Mouse (Mus musculus) liver, embryonic 12.5 days (tissue): ENCODE data around the gene Lgi4. TPM values are rescaled to one million over a fixed set of nuclear protein-coding genes. Genes with fewer than 3 reads are reported as not detected.

Experiments used
- ATAC-seq: fragments of 200-750 bp; cut with Nextera tagmentation; 2 replicates; pipeline ENCODE4 v1.8.0; 2017; ENCODE audit warnings: moderate number of reproducible peaks, mild to moderate bottlenecking, moderate library complexity
- H3K27ac ChIP-seq: fragments of 300-500 bp; sonication (generic); 2 replicates; pipeline ENCODE4 v1.5.1; 2016; ENCODE audit warnings: mild to moderate bottlenecking
- H3K27me3 ChIP-seq: fragments of 300-500 bp; sonication (generic); replicated peaks from 2 replicates; pipeline ENCODE4 v1.6.1; 2016; ENCODE audit warnings: mild to moderate bottlenecking, moderate library complexity
- H3K36me3 ChIP-seq: fragments of 300-500 bp; sonication (generic); 2 replicates; pipeline ENCODE4 v1.6.1; 2016; ENCODE audit warnings: mild to moderate bottlenecking, moderate library complexity
- H3K4me1 ChIP-seq: fragments of 300-500 bp; sonication (generic); 2 replicates; pipeline ENCODE4 v1.6.1; 2016
- H3K4me2 ChIP-seq: fragments of 300-500 bp; sonication (generic); 2 replicates; pipeline ENCODE4 v1.6.1; 2016; ENCODE audit warnings: mild to moderate bottlenecking, moderate library complexity
- H3K4me3 ChIP-seq: fragments of 300-500 bp; sonication (generic); 2 replicates; pipeline ENCODE4 v1.5.1; 2016; ENCODE audit warnings: mild to moderate bottlenecking, moderate library complexity
- H3K9ac ChIP-seq: fragments of 300-500 bp; sonication (generic); 2 replicates; pipeline ENCODE4 v1.6.1; 2016; ENCODE audit warnings: mild to moderate bottlenecking, moderate library complexity
- H3K9me3 ChIP-seq: fragments of 300-500 bp; sonication (generic); replicated peaks from 2 replicates; pipeline ENCODE4 v1.6.1; 2016; ENCODE audit warnings: mild to moderate bottlenecking, moderate library complexity
- WGBS: fragments of 180-500 bp; shearing (Covaris S2); methylation state at CpG from one replicate; pipeline ENCODE4 v1.1.7; 2016; ENCODE audit not compliant: insufficient replicate concordance; 5-methylcytosine and 5-hydroxymethylcytosine counted together
- polyA plus RNA-seq: library from polyadenylated mRNA; unstranded; fragments of >200 nt; fragmentation: Nextera tagmentation; extraction: Ambion mirVana; gene quantifications from 2 replicates; pipeline ENCODE4 v1.2.1, GENCODE M21; 2016

The Lgi4 gene
- 0.06 and 0.19 TPM in 2 replicates for polyA plus RNA-seq

GRCm38 (mm10) chr7:31059108-31059507 is at the start of gene Lgi4:
Gene Lgi4, plus strand, starts transcription at chr7:31059342.
- no peak within 1 kb of the TSS for H3K4me3 ChIP-seq
- ATAC-seq = 0 out of 2 replicates have a peak, but pooled peaks have one; percentile 10
- H3K4me2 ChIP-seq = no peak within 1 kb of the TSS
- no peaks in the 10 kb centered on the region for H3K9me3 ChIP-seq
- H3K9ac ChIP-seq = no peak within 1 kb of the TSS
- peaks cover 6% of the 10 kb centered on the region; the same call in 1 of the 2 replicates for H3K27me3 ChIP-seq
- WGBS = 0% methylated on average over 2 of the region's 2 CpGs
- H3K27ac ChIP-seq = no peak within 1 kb of the TSS
- no peaks in the 10 kb centered on the region for H3K36me3 ChIP-seq
- peaks cover 15% of the 10 kb centered on the region for H3K4me1 ChIP-seq

DNA sequence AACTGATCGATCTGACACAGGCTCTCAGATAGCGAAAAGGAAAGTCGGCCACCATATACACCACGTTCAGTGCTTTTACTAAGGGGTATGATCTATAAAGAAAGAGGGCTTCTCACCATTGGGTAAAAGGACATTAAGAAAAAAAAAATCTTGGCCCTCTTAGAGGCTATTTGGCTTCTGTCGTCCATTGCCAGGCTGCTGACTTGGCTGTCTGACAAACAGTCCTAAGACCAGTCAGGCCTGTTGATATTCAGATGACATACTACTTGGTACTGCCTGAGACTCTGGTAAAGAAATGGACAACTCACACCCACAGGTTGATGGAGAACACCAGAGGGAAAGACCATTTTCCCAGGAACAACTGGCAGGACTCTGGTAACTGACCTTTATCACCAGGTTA is 46.2 kb upstream of the Lgi4 start:
- no peak overlapping the region for H3K27ac ChIP-seq
- no peak overlapping the region for H3K4me3 ChIP-seq
- H3K9ac ChIP-seq = no peak overlapping the region
- H3K4me2 ChIP-seq = no peak overlapping the region
- H3K9me3 ChIP-seq = no peaks in the 10 kb centered on the region
- no peaks in the 10 kb centered on the region for H3K36me3 ChIP-seq
- WGBS = 72% methylated on average over 5 of the region's 5 CpGs
- no peaks in the 10 kb centered on the region for H3K27me3 ChIP-seq
- H3K4me1 ChIP-seq = peaks cover 14% of the 10 kb centered on the region; the same call in 1 of the 2 replicates
- ATAC-seq = no peak

DNA sequence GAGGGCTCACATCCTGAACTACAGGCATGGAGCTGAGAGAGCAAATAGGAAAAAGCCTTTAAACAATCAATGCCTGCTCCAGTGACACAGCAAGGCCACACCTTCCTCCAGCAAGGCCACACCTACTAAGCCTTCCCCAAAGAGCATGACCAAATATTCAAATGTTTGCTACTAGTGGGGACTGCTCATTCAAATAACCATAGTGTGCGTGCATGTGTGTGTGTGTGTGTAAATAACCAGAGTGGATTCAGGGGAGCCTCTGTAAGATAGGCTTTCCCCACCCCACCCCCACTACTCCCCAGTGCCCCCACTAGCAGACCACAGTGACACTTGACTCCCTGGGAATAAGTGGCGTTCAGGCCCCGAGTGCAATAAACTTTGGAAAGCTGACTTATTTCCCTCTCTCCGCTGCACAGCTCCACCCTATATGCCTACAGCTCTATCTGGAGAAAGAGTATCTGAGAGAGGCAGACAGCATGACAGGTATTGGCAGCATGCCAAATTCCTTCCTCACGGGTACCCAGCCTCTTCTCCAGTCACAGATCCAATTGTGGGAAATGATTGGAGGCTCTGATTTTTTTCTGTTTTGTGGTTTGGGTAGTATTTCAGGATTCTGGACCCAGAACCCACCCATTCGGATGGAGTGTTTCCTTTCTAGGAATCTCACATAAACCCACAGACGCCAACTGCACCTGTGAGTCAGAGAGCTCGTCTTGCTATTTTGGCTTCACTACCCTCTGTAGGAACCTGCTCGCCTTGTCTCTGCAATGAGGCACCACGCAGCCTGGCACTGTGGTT is 41.8 kb upstream of the Lgi4 start:
- no peak overlapping the region for H3K9ac ChIP-seq
- no peaks in the 10 kb centered on the region for H3K27me3 ChIP-seq
- no peaks in the 10 kb centered on the region for H3K36me3 ChIP-seq
- H3K9me3 ChIP-seq = no peaks in the 10 kb centered on the region
- H3K4me3 ChIP-seq = no peak overlapping the region
- H3K4me1 ChIP-seq = peaks cover 8% of the 10 kb centered on the region; the same call in 1 of the 2 replicates
- no peak overlapping the region for H3K4me2 ChIP-seq
- ATAC-seq = 0 out of 2 replicates have a peak, but pooled peaks have one; percentile 42
- H3K27ac ChIP-seq = no peak overlapping the region
- WGBS = 56% methylated on average over 10 of the region's 10 CpGs

- Histone ChIP-seq H3K27me3 (no peaks in the 10 kb centered on the region), H3K4me1 (peaks cover 9% of the 10 kb centered on the region; the same call in 1 of the 2 replicates), H3K9ac (no peak overlapping the region), H3K36me3 (no peaks in the 10 kb centered on the region), H3K4me3 (no peak overlapping the region), H3K4me2 (no peak overlapping the region), H3K9me3 (no peaks in the 10 kb centered on the region), H3K27ac (no peak overlapping the region)
- no peak for ATAC-seq
- WGBS = 54% methylated on average over 8 of the region's 8 CpGs
Measured at GRCm38 (mm10) chr7:31028609-31029008, 30.5 kb upstream of the Lgi4 start.

- Histone ChIP-seq H3K4me1 (peaks cover 25% of the 10 kb centered on the region), H3K36me3 (no peaks in the 10 kb centered on the region), H3K27me3 (no peaks in the 10 kb centered on the region), H3K4me2 (no peak overlapping the region), H3K4me3 (no peak overlapping the region), H3K27ac (no peak overlapping the region), H3K9me3 (no peaks in the 10 kb centered on the region), H3K9ac (no peak overlapping the region)
- ATAC-seq = no peak
- WGBS = 49% methylated on average over 2 of the region's 2 CpGs
Measured at GRCm38 (mm10) chr7:31030717-31031116, 28.4 kb upstream of the Lgi4 start.

DNA sequence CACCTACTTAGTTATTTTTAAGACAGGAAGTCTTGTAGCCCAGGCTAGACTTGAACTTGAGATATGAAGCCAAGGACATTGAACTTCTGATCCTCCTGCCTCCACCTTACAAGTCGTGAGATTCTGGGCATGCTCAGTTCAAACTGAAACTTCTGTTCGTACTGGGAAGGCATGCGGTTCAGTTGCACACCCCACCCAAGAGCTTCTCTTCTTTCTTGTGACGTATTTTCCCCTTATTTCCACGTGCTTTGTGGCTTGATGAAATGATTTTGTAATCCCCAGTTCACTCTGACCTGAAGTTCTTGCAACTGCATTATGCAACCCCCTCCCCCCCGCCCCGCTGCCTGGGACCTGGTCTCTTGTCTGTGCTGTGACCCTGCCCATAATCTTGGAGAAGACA is 27.4 kb upstream of the Lgi4 start:
- 47% methylated on average over 7 of the region's 7 CpGs for WGBS
- Histone ChIP-seq H3K4me1 (peaks cover 25% of the 10 kb centered on the region), H3K9me3 (no peaks in the 10 kb centered on the region), H3K27me3 (no peaks in the 10 kb centered on the region), H3K9ac (no peak overlapping the region), H3K36me3 (no peaks in the 10 kb centered on the region), H3K27ac (no peak overlapping the region), H3K4me3 (no peak overlapping the region), H3K4me2 (no peak overlapping the region)
- ATAC-seq = no peak

- H3K4me1 ChIP-seq = peaks cover 25% of the 10 kb centered on the region
- H3K4me3 ChIP-seq = no peak overlapping the region
- no peaks in the 10 kb centered on the region for H3K27me3 ChIP-seq
- WGBS = 32% methylated on average over 9 of the region's 9 CpGs
- no peak overlapping the region for H3K9ac ChIP-seq
- ATAC-seq = peak; percentile 36; the same call in 1 of the 2 replicates
- peak overlapping the region; percentile 25; the same call in 1 of the 2 replicates for H3K27ac ChIP-seq
- no peaks in the 10 kb centered on the region for H3K36me3 ChIP-seq
- no peaks in the 10 kb centered on the region for H3K9me3 ChIP-seq
- no peak overlapping the region for H3K4me2 ChIP-seq
Measured at GRCm38 (mm10) chr7:31033409-31034165, 25.6 kb upstream of the Lgi4 start.

GRCm38 (mm10) chr7:31034789-31035188 is 24.4 kb upstream of the Lgi4 start:
- Histone ChIP-seq H3K9me3 (no peaks in the 10 kb centered on the region), H3K36me3 (no peaks in the 10 kb centered on the region), H3K4me2 (no peak overlapping the region), H3K27me3 (0 out of 2 replicates have a peak, but pooled peaks cover 5% of the 10 kb centered on the region), H3K9ac (no peak overlapping the region), H3K4me1 (peaks cover 25% of the 10 kb centered on the region), H3K4me3 (no peak overlapping the region), H3K27ac (no peak overlapping the region)
- ATAC-seq = no peak; the same call in 1 of the 2 replicates
- 46% methylated on average over 11 of the region's 11 CpGs for WGBS

DNA sequence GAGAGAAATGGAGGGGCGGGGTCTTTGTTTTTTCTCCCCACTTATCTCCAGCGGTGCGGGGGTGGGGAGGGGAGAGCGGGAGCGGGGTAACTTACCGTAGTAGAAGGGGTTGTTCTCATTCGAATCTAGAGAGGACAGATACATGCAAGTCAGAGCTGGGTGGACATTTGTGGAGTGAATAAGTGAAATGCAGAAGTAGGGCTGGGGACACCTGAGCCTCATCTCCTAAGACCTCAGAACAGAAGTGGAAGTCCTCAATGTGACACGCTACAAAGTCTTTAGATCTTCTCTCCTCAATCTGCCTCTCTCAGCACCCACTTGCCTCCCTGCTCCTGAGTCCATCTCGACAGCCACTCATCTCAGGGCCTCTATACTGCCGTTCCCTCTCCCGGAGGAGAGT is 23.9 kb upstream of the Lgi4 start:
- H3K9me3 ChIP-seq = no peaks in the 10 kb centered on the region
- peaks cover 9% of the 10 kb centered on the region for H3K27me3 ChIP-seq
- WGBS = 65% methylated on average over 11 of the region's 11 CpGs
- no peaks in the 10 kb centered on the region for H3K36me3 ChIP-seq
- H3K4me2 ChIP-seq = no peak overlapping the region
- H3K4me3 ChIP-seq = no peak overlapping the region
- H3K4me1 ChIP-seq = peaks cover 25% of the 10 kb centered on the region
- no peak overlapping the region for H3K9ac ChIP-seq
- ATAC-seq = no peak
- H3K27ac ChIP-seq = no peak overlapping the region

- Histone ChIP-seq H3K27ac (no peak overlapping the region), H3K9ac (no peak overlapping the region), H3K4me3 (no peak overlapping the region), H3K4me1 (peaks cover 31% of the 10 kb centered on the region), H3K27me3 (peaks cover 25% of the 10 kb centered on the region), H3K9me3 (no peaks in the 10 kb centered on the region), H3K36me3 (no peaks in the 10 kb centered on the region), H3K4me2 (no peak overlapping the region)
- no peak for ATAC-seq
- 57% methylated on average over 7 of the region's 7 CpGs for WGBS
Measured at GRCm38 (mm10) chr7:31036917-31037316, 22.2 kb upstream of the Lgi4 start.

DNA sequence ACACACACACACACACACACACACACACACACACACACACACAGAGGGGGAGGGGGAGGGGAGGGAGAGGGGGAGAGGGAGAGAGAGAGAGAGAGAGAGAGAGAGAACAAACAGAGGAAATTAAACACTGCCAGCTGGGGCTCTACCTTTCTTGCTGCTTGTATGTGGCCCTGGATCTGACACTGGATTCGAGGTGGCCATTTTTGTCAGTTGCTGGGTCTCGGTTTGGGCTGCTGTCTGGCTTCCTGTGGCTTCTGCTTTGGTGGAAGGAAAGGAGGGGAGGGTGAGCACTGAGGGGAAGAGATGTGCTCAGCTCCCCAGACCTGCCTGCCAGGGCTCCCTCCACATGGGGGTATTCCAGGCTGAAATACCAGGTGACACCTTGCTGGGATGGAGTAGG is 21.5 kb upstream of the Lgi4 start:
- Histone ChIP-seq H3K4me1 (peaks cover 28% of the 10 kb centered on the region), H3K36me3 (no peaks in the 10 kb centered on the region), H3K4me2 (no peak overlapping the region), H3K27me3 (peaks cover 33% of the 10 kb centered on the region), H3K9ac (no peak overlapping the region), H3K4me3 (no peak overlapping the region), H3K27ac (no peak overlapping the region), H3K9me3 (no peaks in the 10 kb centered on the region)
- 20% methylated on average over 2 of the region's 2 CpGs for WGBS
- ATAC-seq = no peak

- peaks cover 27% of the 10 kb centered on the region for H3K4me1 ChIP-seq
- WGBS = 72% methylated on average over 4 of the region's 4 CpGs
- H3K4me2 ChIP-seq = no peak overlapping the region
- ATAC-seq = no peak
- H3K27ac ChIP-seq = no peak overlapping the region
- H3K36me3 ChIP-seq = no peaks in the 10 kb centered on the region
- no peaks in the 10 kb centered on the region for H3K9me3 ChIP-seq
- H3K9ac ChIP-seq = no peak overlapping the region
- no peak overlapping the region for H3K4me3 ChIP-seq
- H3K27me3 ChIP-seq = peaks cover 45% of the 10 kb centered on the region
Measured at GRCm38 (mm10) chr7:31039011-31039410, 20.1 kb upstream of the Lgi4 start.
